Mouse (Mus musculus) right cerebral cortex, adult 2 months (tissue): ENCODE results near the gene Tubb4a.

ENCODE experiments used
- DNase-seq, 2 experiments: peaks; one replicate each; pipeline ENCODE4 v3.0.0; 2021 to 2022; ENCODE audit warnings: low spot score in 2 of 2

Gene Tubb4a

DNA sequence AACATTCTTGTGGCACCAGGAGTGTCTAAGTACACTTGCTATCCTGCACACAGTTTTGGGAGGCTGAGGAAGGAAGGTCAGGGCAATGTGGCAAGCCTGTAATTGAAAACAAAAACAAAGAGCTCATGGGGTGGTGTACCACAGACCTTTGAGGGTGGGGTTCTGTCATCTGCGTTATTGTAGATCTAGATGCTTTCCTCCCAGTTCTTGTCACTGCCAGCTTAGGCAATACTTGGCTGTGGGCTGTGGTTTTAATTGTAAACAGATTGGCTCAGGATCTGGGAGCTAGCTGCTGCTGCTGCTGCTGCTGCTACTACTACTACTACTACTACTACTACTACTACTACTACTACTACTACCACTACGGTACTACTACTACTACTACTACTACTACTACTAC, 14.7 kb upstream of the Tubb4a start:
- no peak for DNase-seq

DNA sequence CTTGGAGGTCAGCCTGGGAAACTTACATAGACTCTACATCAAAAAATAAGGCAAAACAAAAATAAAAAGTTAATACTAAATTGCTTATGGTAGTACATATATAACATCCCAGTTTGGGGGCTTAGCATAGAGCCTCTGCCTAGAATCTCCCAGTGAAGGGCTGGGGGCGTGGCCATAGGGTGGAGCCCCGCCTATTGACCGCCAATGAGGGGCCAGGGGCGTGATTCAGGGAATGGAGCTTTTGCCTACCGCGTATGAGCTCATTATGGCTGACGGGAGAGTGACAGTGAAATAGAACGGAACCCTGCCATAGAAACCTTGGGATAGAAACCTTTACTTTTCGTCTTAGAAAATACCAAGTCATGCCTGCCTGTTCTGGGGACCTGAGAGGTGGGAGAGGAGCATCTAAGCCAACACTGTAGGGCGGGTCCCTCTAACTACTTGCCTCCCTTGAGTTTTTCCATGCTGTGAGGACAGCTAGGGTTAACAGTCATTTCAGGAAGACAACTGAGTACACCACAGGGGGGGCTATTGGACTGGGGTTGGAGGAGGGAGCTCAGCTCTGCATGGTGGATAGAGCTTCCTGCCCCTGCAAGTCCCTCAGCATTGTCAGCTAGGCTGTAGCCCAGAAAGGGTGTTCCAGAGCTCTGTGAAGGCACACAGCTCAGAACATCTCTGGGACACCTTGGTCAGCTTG, 12.2 kb upstream of the Tubb4a start:
- DNase-seq = no peak

DNA sequence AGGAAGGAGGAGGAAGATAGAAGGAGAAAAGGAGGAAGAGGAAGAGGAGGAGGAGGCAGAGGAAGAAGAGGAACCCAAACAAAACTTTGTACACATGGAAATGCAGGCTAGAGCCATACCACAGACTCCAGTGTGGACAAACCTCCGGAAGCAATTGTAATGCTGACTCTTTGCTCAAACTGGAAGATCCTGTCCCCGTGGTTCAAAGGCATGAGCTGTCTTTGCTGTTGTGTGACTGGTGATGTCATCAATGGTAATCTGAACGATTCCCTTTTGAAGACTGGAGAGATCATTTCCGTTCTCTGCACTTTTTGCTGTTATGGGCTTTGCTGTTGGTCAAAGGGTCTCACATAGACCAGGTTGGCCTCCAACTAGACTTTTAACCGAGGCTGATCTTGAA, 10.7 kb upstream of the Tubb4a start:
- DNase-seq = no peak

DNA sequence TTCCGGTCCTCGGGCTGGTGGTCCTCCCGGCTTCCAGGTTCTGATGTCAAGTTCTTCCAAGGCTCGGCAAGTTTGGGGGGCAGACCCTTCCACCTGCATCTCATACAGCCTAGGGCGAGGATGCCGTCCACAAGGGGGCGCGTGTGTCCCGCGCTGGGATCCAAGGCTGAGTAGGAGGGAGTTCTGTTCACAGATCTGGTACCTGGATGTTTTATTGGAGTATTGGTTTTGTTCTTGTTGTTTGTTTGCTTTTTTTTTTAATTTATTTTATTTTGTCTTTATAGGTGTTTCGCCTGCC, 9.0 kb upstream of the Tubb4a start:
- peak; percentile 85 to 87 for DNase-seq

DNA sequence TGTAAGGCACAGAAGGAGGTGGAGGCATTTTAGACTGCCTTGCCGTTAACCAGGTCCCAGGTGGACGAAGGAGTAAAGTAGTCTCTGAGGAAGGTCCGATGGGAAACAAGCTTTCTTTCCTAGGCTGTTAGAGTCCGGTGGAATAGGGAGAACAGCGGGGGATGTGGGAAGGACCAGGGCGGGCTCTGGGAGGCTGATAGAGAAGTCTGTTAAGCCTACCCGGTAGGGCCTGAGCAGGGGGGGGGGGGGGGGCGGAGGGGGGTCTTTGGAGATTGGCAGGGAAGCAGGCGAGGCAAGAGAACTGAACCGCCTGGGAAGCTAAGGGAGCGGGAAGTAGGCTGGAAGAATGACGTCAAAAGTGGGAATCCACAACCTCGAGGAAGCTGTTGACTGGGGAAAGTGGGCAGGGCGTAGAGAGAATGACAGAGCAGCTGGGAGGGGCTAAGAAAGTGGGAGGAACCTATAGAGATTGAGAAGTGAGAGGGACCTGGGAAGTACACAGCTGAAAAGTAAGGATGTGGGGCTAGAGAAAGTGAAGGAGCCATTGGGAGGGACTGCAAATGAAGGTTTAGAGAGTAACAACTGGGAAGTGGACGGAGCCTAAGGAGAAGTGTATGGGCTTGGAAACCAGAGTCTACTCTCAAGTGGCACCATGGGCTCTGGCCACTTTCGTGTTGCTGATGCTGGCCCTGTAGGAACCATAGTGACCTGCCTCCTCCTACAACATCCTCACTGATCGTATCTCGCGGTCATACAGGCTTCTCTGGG, 8.5 kb upstream of the Tubb4a start:
- DNase-seq = peak; percentile 28 to 30

- no peak for DNase-seq
These were observed 6.6 kb upstream of the Tubb4a start for GRCm38 (mm10) chr17:57094222-57094621.

- no peak for DNase-seq
These were observed 1.4 kb downstream of the Tubb4a start for GRCm38 (mm10) chr17:57085970-57086757.

- DNase-seq = no peak
These were observed 5.1 kb downstream of the Tubb4a start for GRCm38 (mm10) chr17:57082481-57082880.

GRCm38 (mm10) chr17:57081234-57081842, 6.2 kb downstream of the Tubb4a start:
- DNase-seq = no peak

GRCm38 (mm10) chr17:57079919-57080318, 7.7 kb downstream of the Tubb4a start:
- DNase-seq = no peak

GRCm38 (mm10) chr17:57078336-57078735, 9.2 kb downstream of the Tubb4a start, which contains the start of gene Dennd1c:
Gene Dennd1c (minus strand): TSS chr17:57078514.
- DNase-seq = no peak

- DNase-seq = no peak
These were observed 10.7 kb downstream of the Tubb4a start for GRCm38 (mm10) chr17:57076916-57077315.

DNA sequence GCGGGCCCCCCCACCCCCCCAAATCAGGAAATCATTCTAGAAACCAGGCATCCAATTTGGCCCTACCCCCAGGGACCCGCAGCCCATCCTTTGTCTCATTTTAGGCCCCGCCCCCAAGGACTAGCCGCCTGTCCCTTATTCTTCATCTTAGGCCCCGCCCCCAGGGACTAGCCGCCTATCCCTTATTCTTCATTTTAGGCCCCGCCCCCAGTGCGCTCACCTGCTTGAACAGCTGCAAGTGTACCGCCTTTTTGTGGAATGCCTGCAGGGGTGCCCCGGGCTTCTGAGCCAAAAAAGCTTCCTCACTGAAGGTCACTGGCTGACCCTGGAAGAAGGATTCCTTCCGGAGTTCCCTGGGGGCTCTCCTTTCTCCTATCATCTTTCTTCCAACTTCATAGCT, 16.9 kb downstream of the Tubb4a start:
- DNase-seq = no peak

- DNase-seq = no peak
These were observed 17.3 kb downstream of the Tubb4a start for GRCm38 (mm10) chr17:57070272-57070671.

DNA sequence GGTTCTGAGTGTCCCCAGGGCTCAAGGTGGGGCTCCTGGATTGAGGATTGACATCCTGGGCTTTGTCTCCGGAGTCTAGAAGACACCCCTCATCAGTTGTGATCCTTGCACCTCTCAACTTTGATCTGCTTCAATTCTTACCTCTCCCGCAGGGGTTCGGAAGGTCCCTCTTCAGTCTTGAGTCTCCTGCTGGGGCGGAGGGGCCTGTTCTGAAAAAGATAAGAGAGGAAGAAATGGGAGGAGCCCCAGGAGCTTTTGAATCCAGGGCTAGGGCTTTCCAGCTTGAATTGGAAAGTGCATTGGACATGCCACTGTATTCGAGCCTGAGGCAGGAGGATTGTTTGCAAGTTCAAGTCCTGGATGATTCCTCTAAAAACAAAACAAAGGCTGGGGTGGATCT, 20.7 kb downstream of the Tubb4a start:
- no peak for DNase-seq

- DNase-seq = no peak
These were observed 24.6 kb downstream of the Tubb4a start for GRCm38 (mm10) chr17:57063031-57063430.

DNA sequence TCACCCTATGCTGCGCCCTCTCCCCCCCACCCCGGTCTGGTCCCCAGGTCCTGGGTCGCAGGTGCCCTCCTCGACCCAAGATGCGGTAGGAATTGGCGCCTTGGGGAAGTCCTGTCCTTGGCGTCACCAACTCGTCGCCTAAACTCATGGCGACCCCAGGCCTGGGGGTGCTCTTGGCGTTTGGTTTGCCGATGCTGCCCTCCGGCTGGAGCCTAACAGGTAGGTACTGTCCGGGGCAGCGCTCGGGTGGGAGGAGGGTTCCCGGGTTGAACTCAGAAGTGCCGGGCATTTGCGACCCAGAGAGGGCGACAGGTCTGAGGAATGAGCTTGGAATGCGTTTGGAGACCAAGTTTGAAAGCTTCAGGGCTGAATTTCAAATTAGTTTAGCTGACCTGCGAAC, 25.0 kb downstream of the Tubb4a start:
- DNase-seq = no peak

DNA sequence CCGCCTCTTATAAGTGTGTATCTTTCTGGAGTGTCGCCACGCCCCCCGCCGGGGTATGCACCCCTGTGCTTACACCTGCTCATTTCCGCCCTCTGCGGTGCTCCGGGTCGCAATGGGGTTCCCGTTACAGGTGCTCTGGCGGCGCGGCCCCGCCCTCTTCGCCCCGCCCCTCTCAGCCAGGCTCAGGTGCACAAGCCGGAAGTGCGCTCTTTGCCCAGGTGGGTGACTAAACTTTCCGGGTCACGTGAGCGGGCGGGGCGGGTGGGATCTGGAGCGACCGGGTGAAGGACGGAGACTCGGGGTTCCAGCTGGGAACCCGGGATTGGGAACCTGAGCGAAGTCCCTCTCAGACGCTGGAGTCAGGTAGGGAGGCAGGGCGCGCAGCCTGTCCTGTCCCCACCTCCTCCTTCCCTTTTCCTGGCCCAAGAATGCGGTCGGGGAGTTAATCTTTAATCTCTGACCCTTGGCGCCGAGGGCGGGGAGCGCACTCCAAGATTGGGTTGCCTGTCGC, 25.5 kb downstream of the Tubb4a start:
- DNase-seq = no peak

DNA sequence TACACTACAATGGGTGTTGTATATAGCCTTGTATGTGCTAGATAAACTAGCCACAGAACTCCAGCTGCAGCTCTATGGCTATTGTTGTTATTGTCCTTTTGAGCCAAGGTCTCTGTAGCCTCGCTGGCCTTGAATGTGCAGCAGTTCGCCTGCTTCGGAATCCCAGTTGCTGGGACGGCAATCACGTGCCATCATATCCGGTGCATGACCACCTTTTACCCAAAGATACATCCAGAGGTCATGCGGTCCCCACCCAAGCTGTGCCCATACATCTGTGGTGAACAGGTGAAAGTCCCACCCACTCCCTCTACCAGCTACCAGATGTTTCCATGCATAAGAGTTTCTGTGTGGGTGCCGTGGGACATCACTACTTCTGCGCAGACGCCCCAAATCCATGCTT, 26.5 kb downstream of the Tubb4a start:
- no peak for DNase-seq

DNA sequence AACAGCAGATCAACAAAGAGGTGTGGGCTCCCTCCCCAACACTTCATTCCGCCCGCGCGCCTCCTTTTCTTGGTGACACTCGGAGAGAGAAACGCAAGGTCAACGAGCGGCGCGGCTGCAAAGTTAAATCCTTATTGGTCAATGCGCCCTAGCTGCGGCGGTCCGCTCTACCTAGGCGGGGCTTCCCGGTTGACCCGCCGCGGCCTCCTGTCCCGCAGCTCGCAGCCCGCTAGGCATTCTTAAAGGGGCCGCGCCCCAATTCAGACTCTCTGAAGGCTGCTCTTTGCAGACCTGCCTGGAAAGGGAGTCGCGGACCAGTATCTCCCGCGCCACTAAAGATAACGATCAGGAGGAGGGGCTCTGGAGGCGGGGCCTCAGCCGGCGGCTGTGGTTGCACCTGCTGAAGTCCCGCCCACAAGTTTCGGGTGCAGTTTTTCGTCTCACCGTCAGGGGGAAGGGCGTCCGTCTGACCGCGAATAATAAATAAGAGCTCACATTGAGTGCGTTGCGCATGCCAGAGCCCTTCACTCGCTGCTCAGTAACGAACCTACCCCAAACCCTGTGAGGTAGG, 27.3 kb downstream of the Tubb4a start:
- peak; percentile 96 to 98 for DNase-seq

GRCm38 (mm10) chr17:57059486-57059977, 28.1 kb downstream of the Tubb4a start, which contains the start of gene Slc25a23:
Gene Slc25a23 (minus strand): TSS chr17:57059863.
- DNase-seq = peak; percentile 74 to 76
